ENCODE assay signal across 8 mouse cellular contexts in the genomic region with DNA sequence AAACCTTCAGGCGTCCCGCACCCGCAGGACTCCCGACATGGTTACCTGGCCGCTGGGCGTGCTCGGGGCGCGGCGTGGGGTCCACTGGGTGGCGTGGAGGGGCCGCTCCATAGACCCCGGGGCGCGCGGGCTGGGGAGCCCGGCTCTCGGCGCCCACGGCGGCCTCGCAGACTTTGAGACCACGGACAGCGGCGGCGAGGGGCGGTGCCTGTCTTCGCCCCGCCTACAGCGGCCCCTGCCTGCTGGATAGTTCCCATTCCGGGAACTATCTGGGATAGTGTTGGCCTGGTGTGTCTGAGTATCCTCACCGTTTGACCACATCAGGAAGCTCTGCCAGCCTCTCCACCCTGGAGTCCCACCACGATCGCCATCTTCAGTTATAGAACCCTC. TPM values are rescaled to one million over a fixed set of nuclear protein-coding genes. Genes with fewer than 3 reads are reported as not detected.
DNase-seq lines count a peak whose midpoint lies in the region; ATAC-seq and TF ChIP-seq lines count a peak whose summit lies in the region.

No protein-coding gene starts in this region.

- no peaks in the 10 kb centered on the region for H3K9me3 ChIP-seq in liver, embryonic 11.5 days (ENCODE audit: control insufficient read depth, low read length)
- H3K9me3 ChIP-seq in stomach, postnatal 0 days (ENCODE audit: control insufficient read depth, low read length): no peaks in the 10 kb centered on the region

- ATAC-seq in liver, embryonic 11.5 days (replicated peaks; ENCODE audit: low FRiP score): 0 out of 2 replicates have a peak, but pooled peaks have one; percentile 20
- 0 out of 2 replicates have a peak, but pooled peaks have one; percentile 9 for ATAC-seq in stomach, postnatal 0 days (ENCODE audit: low FRiP score, low TSS enrichment)
- ATAC-seq in activated CD4-positive, CD25-positive, alpha-beta regulatory T cell, adult 4 months: no peak

- no peak for TF ChIP-seq CTCF in stomach, postnatal 0 days (IDR thresholded peaks at IDR 0.05; ENCODE audit: low read depth)

- peak overlapping the region; percentile 57 for H3K4me2 ChIP-seq in liver, embryonic 11.5 days
- peak overlapping the region; percentile 40 for H3K4me2 ChIP-seq in stomach, postnatal 0 days (replicated peaks; ENCODE audit: low read depth)

- H3K27me3 ChIP-seq in liver, embryonic 11.5 days (replicated peaks; ENCODE audit: control insufficient read depth, insufficient read depth, low read length): peaks cover 62% of the 10 kb centered on the region
- H3K27me3 ChIP-seq in stomach, postnatal 0 days (ENCODE audit: control insufficient read depth, insufficient read depth, low read length): peaks cover 27% of the 10 kb centered on the region; the same call in 1 of the 2 replicates

- H3K27ac ChIP-seq in liver, embryonic 11.5 days (ENCODE audit: low read depth, low read length): no peak overlapping the region
- H3K27ac ChIP-seq in stomach, postnatal 0 days (replicated peaks): no peak overlapping the region

- no peak overlapping the region for H3K9ac ChIP-seq in liver, embryonic 11.5 days (ENCODE audit: low read depth, low read length)
- no peak overlapping the region for H3K9ac ChIP-seq in stomach, postnatal 0 days (ENCODE audit: low read length)

- DNase-seq in adrenal gland, adult 2 months: peak; percentile 24
- DNase-seq in adrenal gland, adult 18-20 months (ENCODE audit: low spot score in 2 of 2): no peak
- DNase-seq in testis, postnatal 10 days (ENCODE audit: low spot score): peak; percentile 66
- DNase-seq in testis, postnatal 14 days (ENCODE audit: low spot score): no peak
- DNase-seq in liver, embryonic 11.5 days (ENCODE audit: low spot score): no peak
- no peak for DNase-seq in stomach, postnatal 0 days (ENCODE audit: low spot score)
- no peak for DNase-seq in MN1 (ENCODE audit: low spot score)

- WGBS in liver, embryonic 11.5 days: 3% methylated on average over 34 of the region's 34 CpGs
- under 1% methylated on average over 32 of the region's 34 CpGs for WGBS in stomach, postnatal 0 days

- no peak for TF ChIP-seq EP300 in stomach, postnatal 0 days (optimal IDR thresholded peaks at IDR 0.05)

- H3K36me3 ChIP-seq in liver, embryonic 11.5 days (ENCODE audit: control insufficient read depth, insufficient read depth, low read length): no peaks in the 10 kb centered on the region
- no peaks in the 10 kb centered on the region for H3K36me3 ChIP-seq in stomach, postnatal 0 days (ENCODE audit: control insufficient read depth, insufficient read depth, low read length)

- peak overlapping the region; percentile 34 for H3K4me3 ChIP-seq in liver, embryonic 11.5 days (ENCODE audit: low read depth, low read length)
- H3K4me3 ChIP-seq in stomach, postnatal 0 days (ENCODE audit: low read depth, low read length): peak overlapping the region; percentile 21

- peaks cover 9% of the 10 kb centered on the region for H3K4me1 ChIP-seq in liver, embryonic 11.5 days (replicated peaks; ENCODE audit: control insufficient read depth, insufficient read depth, low read length)
- H3K4me1 ChIP-seq in stomach, postnatal 0 days (replicated peaks; ENCODE audit: control insufficient read depth, insufficient read depth): no peaks in the 10 kb centered on the region

RNA-seq across cellular contexts. Expression of a gene that starts 0.9 kb away (rescaled TPM):
- not detected for total RNA-seq in adrenal gland, adult 2 months (2021)
- not detected in 2 replicates for polyA plus RNA-seq in adrenal gland, adult 2 months (2012; rRNA removed)
- total RNA-seq in adrenal gland, adult 18-20 months (2021): not detected
- 0.18 and 0.22 TPM in 2 replicates for polyA plus RNA-seq in liver, embryonic 11.5 days (2014; fragmentation: Nextera tagmentation; extraction: Ambion mirVana)
- polyA plus RNA-seq in stomach, postnatal 0 days (2015; fragmentation: Nextera tagmentation; extraction: Ambion mirVana): 0.10 and 0.18 TPM in 2 replicates
- polyA plus RNA-seq in activated CD4-positive, CD25-positive, alpha-beta regulatory T cell, adult 4 months (2017; shearing (Covaris generic)): under 1 TPM in 1 of 2 experiments, not detected in 1; 0.22 TPM

RNA-seq across cellular contexts. Expression of a gene that starts 24.0 kb away (rescaled TPM):
- 10 to 100 TPM; 31.1 to 76.6 TPM for total RNA-seq in adrenal gland, adult 2 months (2021)
- 409 and 528 TPM in 2 replicates for polyA plus RNA-seq in adrenal gland, adult 2 months (2012; rRNA removed)
- total RNA-seq in adrenal gland, adult 18-20 months (2021): 10 to 100 TPM; 60.1 to 61.7 TPM
- 54.4 and 54.5 TPM in 2 replicates for polyA plus RNA-seq in liver, embryonic 11.5 days (2014; fragmentation: Nextera tagmentation; extraction: Ambion mirVana)
- polyA plus RNA-seq in stomach, postnatal 0 days (2015; fragmentation: Nextera tagmentation; extraction: Ambion mirVana): 71.5 and 75.0 TPM in 2 replicates
- 1 to 10 TPM; 5.7 to 9.2 TPM for polyA plus RNA-seq in activated CD4-positive, CD25-positive, alpha-beta regulatory T cell, adult 4 months (2017; shearing (Covaris generic))

Comparison
In these comparisons a context has a peak if more than half of its experiments do, and no peak if none do; other contexts are left out.
1. DNase-seq: peak in adrenal gland, adult 2 months (single experiment) and testis, postnatal 10 days (single experiment); none in adrenal gland, adult 18-20 months (0 of 2), testis, postnatal 14 days (single experiment), liver, embryonic 11.5 days (single experiment), stomach, postnatal 0 days (single experiment) and MN1 (single experiment).